Mouse (Mus musculus) ES-E14 (cell line): ENCODE results near the gene Acin1.

ENCODE experiments used
- CHD2 ChIP-seq: IDR thresholded peaks from 2 replicates; pipeline ENCODE4 v1.6.1; 2014; ENCODE audit warnings: mild to moderate bottlenecking, low read depth, low read length, inconsistent platforms
- MAFK ChIP-seq: IDR thresholded peaks from 2 replicates; pipeline ENCODE4 v1.6.1; 2014; ENCODE audit warnings: mild to moderate bottlenecking, low read depth, low read length, inconsistent platforms; ENCODE audit not compliant: insufficient read depth
- ZC3H11A ChIP-seq: IDR thresholded peaks from 2 replicates; pipeline ENCODE4 v1.6.1; 2012; ENCODE audit warnings: low read depth, mild to moderate bottlenecking, inconsistent platforms, low read length, borderline replicate concordance

DNA sequence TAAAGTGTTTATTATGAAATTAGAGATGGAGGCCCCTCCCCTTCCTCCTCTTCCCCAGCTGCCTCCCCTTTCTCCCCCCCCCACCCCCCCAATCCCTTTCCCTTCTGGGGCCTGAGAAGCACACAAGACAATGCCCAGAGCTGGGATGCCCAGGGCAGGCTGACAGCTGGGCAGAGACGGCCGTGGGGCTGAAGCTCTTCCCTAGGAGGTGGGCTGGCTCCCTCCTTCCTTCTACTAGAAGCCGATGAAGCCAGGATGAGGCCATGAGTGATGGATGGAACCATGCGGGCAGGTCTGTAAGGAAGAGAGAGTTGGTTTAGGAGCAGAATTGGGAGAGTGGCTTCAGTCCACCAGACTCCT lies 55.5 kb downstream of the Acin1 start:
- TF ChIP-seq ZC3H11A (no peak), MAFK (no peak), CHD2 (no peak)
